ENCODE assay signal across 11 mouse cellular contexts in the genomic region with DNA sequence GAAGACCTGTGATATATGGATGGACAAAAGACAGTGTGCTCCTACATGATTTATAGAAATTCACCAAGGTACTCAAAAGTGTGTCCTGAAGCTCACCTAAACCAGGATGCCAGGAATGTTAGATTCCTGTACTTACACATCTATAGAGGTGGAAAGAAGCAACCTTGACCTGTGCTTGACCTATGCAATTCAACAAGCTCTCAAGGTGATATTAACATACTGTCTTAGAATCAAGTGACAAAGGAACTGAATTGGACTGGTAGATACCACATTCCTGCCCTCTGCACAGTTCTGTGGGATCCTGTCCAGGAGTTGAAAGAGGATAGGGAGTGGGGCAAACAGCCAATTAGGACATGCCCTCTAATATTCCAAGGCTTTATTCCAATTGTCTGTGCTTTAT.
"Had no signal": no experiment of that assay in that cellular context is flagged by ENCODE, and none has a peak within 500 bp of the region (broad histone marks: within the 10 kb centered on the region; RNA-seq: fewer than 3 reads in every experiment).

No protein-coding gene starts in this region.

- H3K4me1 ChIP-seq: liver, embryonic 13.5 days; lung, embryonic 15.5 days; megakaryocyte, embryonic 14.5 days; midbrain, embryonic 12.5 days had no signal

- H3K4me3 ChIP-seq: liver, embryonic 13.5 days; lung, embryonic 15.5 days; megakaryocyte, embryonic 14.5 days; midbrain, embryonic 12.5 days had no signal

- H3K4me2 ChIP-seq: liver, embryonic 13.5 days; lung, embryonic 15.5 days; midbrain, embryonic 12.5 days had no signal

- H3K9me3 ChIP-seq: liver, embryonic 13.5 days; lung, embryonic 15.5 days; megakaryocyte, embryonic 14.5 days; midbrain, embryonic 12.5 days had no signal

- H3K36me3 ChIP-seq: liver, embryonic 13.5 days; lung, embryonic 15.5 days; midbrain, embryonic 12.5 days had no signal

- H3K27ac ChIP-seq: liver, embryonic 13.5 days; lung, embryonic 15.5 days; macrophage; midbrain, embryonic 12.5 days had no signal

- H3K9ac ChIP-seq: liver, embryonic 13.5 days; liver, postnatal 0 days; lung, embryonic 15.5 days; midbrain, embryonic 12.5 days had no signal

- H3K27me3 ChIP-seq: liver, embryonic 13.5 days; lung, embryonic 15.5 days; megakaryocyte, embryonic 14.5 days; midbrain, embryonic 12.5 days had no signal

- ATAC-seq: liver, postnatal 0 days; midbrain, embryonic 16.5 days had no signal

- DNase-seq: kidney, postnatal 25 days; liver, embryonic 13.5 days; liver, postnatal 0 days; lung, postnatal 14 days; right cerebral cortex, postnatal 14 days; thymus, postnatal 36 days had no signal
